Mouse (Mus musculus) ES-E14 (cell line): ENCODE data around the gene Nav2.

Experiments used
- HCFC1 ChIP-seq: IDR thresholded peaks from 2 replicates; pipeline ENCODE4 v1.6.1; 2012; ENCODE audit warnings: low read length, inconsistent platforms, borderline replicate concordance; ENCODE audit not compliant: insufficient read depth
- ZNF384 ChIP-seq: IDR thresholded peaks from 2 replicates; pipeline ENCODE4 v1.6.1; 2012; ENCODE audit warnings: low read depth, low read length, inconsistent platforms

- no peak for TF ChIP-seq HCFC1
- no peak for TF ChIP-seq ZNF384
Measured at GRCm38 (mm10) chr7:49632391-49632790, 723.9 kb downstream of the Nav2 start.
